Mouse (Mus musculus) myocyte (in vitro differentiated cells): ENCODE results near the gene Mark4.

Experiments
- CEBPB ChIP-seq: IDR thresholded peaks from 2 replicates; pipeline ENCODE4 v1.6.1; 2011; ENCODE audit warnings: mild to moderate bottlenecking, moderate library complexity; ENCODE audit not compliant: poor library complexity, insufficient read depth, severe bottlenecking
- E2F4 ChIP-seq: IDR thresholded peaks from one replicate; pipeline ENCODE4 v1.6.1; 2011; ENCODE audit warnings: mild to moderate bottlenecking, control low read depth, moderate library complexity; ENCODE audit not compliant: insufficient read depth
- MAX ChIP-seq: IDR thresholded peaks from one replicate; pipeline ENCODE4 v1.6.1; 2011; ENCODE audit warnings: low read depth, mild to moderate bottlenecking, control low read depth
- MYOG ChIP-seq, 3 experiments: IDR thresholded peaks; one replicate each; pipeline ENCODE4 v1.6.1; 2011; ENCODE audit warnings: control low read depth in 2 of 3, low read depth in 2 of 3, mild to moderate bottlenecking in 2 of 3; ENCODE audit not compliant: insufficient read length in 2 of 3, control insufficient read depth in 1 of 3, insufficient read depth in 1 of 3
- POLR2A ChIP-seq: IDR thresholded peaks from one replicate; pipeline ENCODE4 v1.6.1; 2011; ENCODE audit warnings: low read depth, mild to moderate bottlenecking, control low read depth, moderate library complexity; ENCODE audit not compliant: insufficient read length
- POLR2AphosphoS2 ChIP-seq: IDR thresholded peaks from one replicate; pipeline ENCODE4 v1.6.1; 2011; ENCODE audit warnings: low read depth, control low read depth; ENCODE audit not compliant: insufficient read length
- SRF ChIP-seq: IDR thresholded peaks from one replicate; pipeline ENCODE4 v1.6.1; 2011; ENCODE audit warnings: low read depth; ENCODE audit not compliant: control insufficient read depth, insufficient read length
- TCF12 ChIP-seq: IDR thresholded peaks from one replicate; pipeline ENCODE4 v1.6.1; 2011; ENCODE audit warnings: mild to moderate bottlenecking, control low read depth; ENCODE audit not compliant: poor library complexity, insufficient read depth, severe bottlenecking
- USF1 ChIP-seq: IDR thresholded peaks from one replicate; pipeline ENCODE4 v1.6.1; 2011; ENCODE audit warnings: low read depth, mild to moderate bottlenecking, control low read depth, moderate library complexity

- TF ChIP-seq CEBPB (no peak), POLR2A (no peak), POLR2AphosphoS2 (no peak), USF1 (no peak), TCF12 (no peak), MYOG (IDR thresholded peaks at IDR 0.05; ENCODE audit: control insufficient read depth in 1 of 3, insufficient read depth in 1 of 3, insufficient read length in 2 of 3, low read depth in 2 of 3) (no peak), MAX (no peak), E2F4 (no peak), SRF (no peak)
Measured at GRCm38 (mm10) chr7:19404476-19404875, 54.1 kb downstream of the Mark4 start, which contains the start of gene Ckm.
